Mouse (Mus musculus): Measurements from ENCODE around the gene Lyst. TPM values are rescaled to one million over a fixed set of nuclear protein-coding genes. Genes with fewer than 3 reads are reported as not detected.

Gene Lyst
- polyA plus RNA-seq, 1 experiment from 2014 or later: 1.1 TPM

DNA sequence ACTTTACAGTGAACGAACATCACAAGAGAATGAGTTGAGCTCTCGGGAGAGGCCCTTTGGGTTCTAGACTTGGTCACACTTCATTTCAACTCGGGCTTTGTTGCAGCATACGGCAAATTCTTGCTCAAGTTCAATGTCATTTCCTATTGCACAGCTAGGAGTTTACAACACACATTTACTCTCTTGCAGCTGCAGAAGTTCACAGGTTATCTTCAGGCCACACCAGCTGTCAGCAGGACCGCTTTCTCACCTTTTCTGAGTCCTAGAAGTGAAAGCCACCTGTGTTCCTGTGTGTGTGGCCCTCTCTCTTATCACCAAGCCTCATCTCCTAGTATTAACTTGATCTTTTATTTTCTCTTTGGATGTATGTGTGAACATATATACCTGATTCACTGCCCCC lies 31.3 kb upstream of the Lyst start:
- no peaks in the 10 kb centered on the region for H3K36me3 ChIP-seq (ENCODE audit: control insufficient read depth, insufficient read depth)
- no peak for TF ChIP-seq CTCF (IDR thresholded peaks at IDR 0.05; ENCODE audit: low read depth)
- no peak for ATAC-seq
- WGBS: 73% methylated on average over 5 of the region's 5 CpGs
- no peak overlapping the region for H3K9ac ChIP-seq (ENCODE audit: low read depth, low read length)
- no peak overlapping the region for H3K4me2 ChIP-seq (replicated peaks; ENCODE audit: low read depth)
- no peaks in the 10 kb centered on the region for H3K27me3 ChIP-seq (replicated peaks; ENCODE audit: control insufficient read depth, insufficient read depth, low read length)
- no peak overlapping the region for H3K27ac ChIP-seq (ENCODE audit: low read depth, low read length)
- no peak overlapping the region for H3K4me3 ChIP-seq (ENCODE audit: low read depth, low read length)
- no peaks in the 10 kb centered on the region for H3K9me3 ChIP-seq (ENCODE audit: control insufficient read depth)
- H3K4me1 ChIP-seq (replicated peaks; ENCODE audit: control insufficient read depth, insufficient read depth, low read length): no peaks in the 10 kb centered on the region

DNA sequence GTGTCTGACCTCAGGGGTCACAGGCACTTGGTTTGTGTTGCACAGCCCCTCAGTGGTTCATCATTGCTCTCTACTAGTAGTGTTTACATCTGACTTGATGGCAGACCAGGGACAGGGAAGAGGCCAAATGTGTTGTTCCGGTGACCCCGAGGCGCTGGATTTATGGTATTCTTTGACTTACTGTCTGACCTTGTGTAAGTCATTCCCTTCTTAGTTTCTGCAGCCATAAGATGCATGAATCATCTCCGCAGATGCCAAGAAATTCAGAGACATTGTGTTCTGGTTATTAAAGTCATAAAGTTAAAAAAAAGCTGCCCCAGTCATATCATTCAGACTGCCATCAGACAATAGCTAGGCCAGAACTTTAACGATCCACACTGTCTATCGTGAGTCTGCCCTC lies 27.6 kb upstream of the Lyst start:
- Histone ChIP-seq H3K36me3 (ENCODE audit: control insufficient read depth, insufficient read depth) (no peaks in the 10 kb centered on the region), H3K4me2 (replicated peaks; ENCODE audit: low read depth) (no peak overlapping the region), H3K4me3 (ENCODE audit: low read depth, low read length) (no peak overlapping the region), H3K4me1 (replicated peaks; ENCODE audit: control insufficient read depth, insufficient read depth, low read length) (no peaks in the 10 kb centered on the region), H3K27ac (ENCODE audit: low read depth, low read length) (no peak overlapping the region), H3K9ac (ENCODE audit: low read depth, low read length) (no peak overlapping the region), H3K9me3 (ENCODE audit: control insufficient read depth) (no peaks in the 10 kb centered on the region), H3K27me3 (replicated peaks; ENCODE audit: control insufficient read depth, insufficient read depth, low read length) (no peaks in the 10 kb centered on the region)
- TF ChIP-seq CTCF (IDR thresholded peaks at IDR 0.05; ENCODE audit: low read depth): no peak
- ATAC-seq: no peak
- 84% methylated on average over 6 of the region's 6 CpGs for WGBS

DNA sequence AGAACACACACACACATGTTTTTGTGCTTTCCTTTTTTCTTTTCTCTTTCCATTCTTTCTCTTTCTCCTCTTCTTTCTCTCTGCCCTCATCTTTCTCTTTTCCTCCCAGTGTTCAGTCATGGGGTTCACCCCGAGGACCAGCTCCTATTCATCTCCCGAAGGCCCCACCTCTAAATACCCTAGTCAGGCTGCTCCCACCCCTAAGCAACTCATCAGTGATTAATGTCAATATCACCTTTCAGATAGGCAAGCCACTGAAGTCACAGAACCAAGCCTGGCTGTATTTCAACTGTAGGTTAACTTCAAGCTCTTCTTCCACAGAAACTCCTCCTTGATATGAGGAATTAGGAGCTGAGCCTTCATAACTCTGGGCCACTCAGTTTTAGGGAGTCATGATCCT lies 26.1 kb upstream of the Lyst start:
- H3K4me1 ChIP-seq (replicated peaks; ENCODE audit: control insufficient read depth, insufficient read depth, low read length): no peaks in the 10 kb centered on the region
- H3K27me3 ChIP-seq (replicated peaks; ENCODE audit: control insufficient read depth, insufficient read depth, low read length): no peaks in the 10 kb centered on the region
- no peak overlapping the region for H3K9ac ChIP-seq (ENCODE audit: low read depth, low read length)
- H3K36me3 ChIP-seq (ENCODE audit: control insufficient read depth, insufficient read depth): no peaks in the 10 kb centered on the region
- no peak for TF ChIP-seq CTCF (IDR thresholded peaks at IDR 0.05; ENCODE audit: low read depth)
- H3K4me3 ChIP-seq (ENCODE audit: low read depth, low read length): no peak overlapping the region
- ATAC-seq: no peak
- WGBS: 36% methylated on average over 2 of the region's 2 CpGs
- H3K9me3 ChIP-seq (ENCODE audit: control insufficient read depth): no peaks in the 10 kb centered on the region
- H3K4me2 ChIP-seq (replicated peaks; ENCODE audit: low read depth): no peak overlapping the region
- H3K27ac ChIP-seq (ENCODE audit: low read depth, low read length): no peak overlapping the region

DNA sequence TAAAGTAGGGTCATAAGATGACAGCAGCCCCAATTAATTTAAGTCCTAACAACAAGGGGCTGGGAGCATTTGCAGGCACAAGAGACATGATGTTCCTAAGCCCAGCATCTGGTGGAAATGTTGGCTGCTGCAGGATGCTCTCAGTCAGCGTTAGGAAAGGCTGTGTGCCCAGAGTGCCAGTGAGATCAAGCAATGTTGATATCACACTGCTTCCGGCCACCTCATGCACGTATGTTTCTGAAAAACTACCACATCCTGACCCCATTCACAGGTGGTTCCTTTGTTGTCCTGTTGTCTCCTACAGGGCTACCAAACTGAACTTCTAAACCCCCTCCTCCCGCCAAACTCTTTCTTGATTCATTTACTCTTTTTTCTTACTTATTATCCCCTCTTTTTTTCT lies 25.7 kb upstream of the Lyst start:
- no peak overlapping the region for H3K9ac ChIP-seq (ENCODE audit: low read depth, low read length)
- no peak overlapping the region for H3K4me2 ChIP-seq (replicated peaks; ENCODE audit: low read depth)
- no peak overlapping the region for H3K4me3 ChIP-seq (ENCODE audit: low read depth, low read length)
- no peak for TF ChIP-seq CTCF (IDR thresholded peaks at IDR 0.05; ENCODE audit: low read depth)
- 69% methylated on average over 4 of the region's 4 CpGs for WGBS
- no peaks in the 10 kb centered on the region for H3K27me3 ChIP-seq (replicated peaks; ENCODE audit: control insufficient read depth, insufficient read depth, low read length)
- no peaks in the 10 kb centered on the region for H3K36me3 ChIP-seq (ENCODE audit: control insufficient read depth, insufficient read depth)
- ATAC-seq: no peak
- no peak overlapping the region for H3K27ac ChIP-seq (ENCODE audit: low read depth, low read length)
- H3K4me1 ChIP-seq (replicated peaks; ENCODE audit: control insufficient read depth, insufficient read depth, low read length): no peaks in the 10 kb centered on the region
- no peaks in the 10 kb centered on the region for H3K9me3 ChIP-seq (ENCODE audit: control insufficient read depth)

DNA sequence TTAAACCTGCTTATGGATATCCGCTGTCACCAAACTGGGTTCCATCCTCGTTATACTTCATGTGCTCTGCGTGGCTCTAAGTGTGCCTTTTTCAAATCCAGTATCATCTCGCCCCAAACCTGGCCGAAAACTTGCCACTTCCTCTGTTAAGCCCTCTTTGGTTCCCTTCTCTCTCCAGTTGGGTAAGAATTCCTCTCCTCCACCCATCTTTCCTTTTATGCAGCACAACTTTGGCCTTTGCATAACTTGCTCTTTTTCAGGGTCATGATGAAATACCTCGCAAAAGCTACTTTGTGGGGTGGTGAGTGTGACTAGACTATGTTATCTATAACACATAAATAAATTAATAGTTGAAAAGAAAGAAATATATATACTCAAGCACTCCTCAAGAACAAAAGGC lies 22.6 kb upstream of the Lyst start:
- no peaks in the 10 kb centered on the region for H3K36me3 ChIP-seq (ENCODE audit: control insufficient read depth, insufficient read depth)
- H3K27ac ChIP-seq (ENCODE audit: low read depth, low read length): no peak overlapping the region
- H3K4me2 ChIP-seq (replicated peaks; ENCODE audit: low read depth): no peak overlapping the region
- no peak overlapping the region for H3K9ac ChIP-seq (ENCODE audit: low read depth, low read length)
- no peak overlapping the region for H3K4me3 ChIP-seq (ENCODE audit: low read depth, low read length)
- ATAC-seq: no peak
- no peak for TF ChIP-seq CTCF (IDR thresholded peaks at IDR 0.05; ENCODE audit: low read depth)
- no peaks in the 10 kb centered on the region for H3K27me3 ChIP-seq (replicated peaks; ENCODE audit: control insufficient read depth, insufficient read depth, low read length)
- 95% methylated on average over 6 of the region's 6 CpGs for WGBS
- H3K4me1 ChIP-seq (replicated peaks; ENCODE audit: control insufficient read depth, insufficient read depth, low read length): no peaks in the 10 kb centered on the region
- no peaks in the 10 kb centered on the region for H3K9me3 ChIP-seq (ENCODE audit: control insufficient read depth)

DNA sequence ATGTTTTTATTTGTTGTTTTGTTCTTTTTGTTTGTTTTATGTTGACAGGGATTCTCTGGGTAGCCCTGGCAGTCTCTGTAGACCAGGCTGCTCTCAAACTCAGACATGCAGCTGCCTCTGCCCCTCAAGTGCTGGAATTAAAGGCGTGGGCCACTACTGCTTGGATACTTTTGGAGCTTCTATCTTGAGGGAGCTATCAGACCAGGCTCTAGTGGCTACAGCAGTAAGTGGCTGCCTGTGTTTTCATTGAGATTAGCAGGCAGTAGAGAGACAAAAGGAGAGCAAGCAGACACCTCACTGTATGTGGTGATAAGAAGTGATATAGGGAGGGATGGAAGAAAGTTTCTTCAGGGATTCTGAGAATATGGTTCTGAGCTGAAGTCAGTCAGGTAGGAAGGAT lies 21.4 kb upstream of the Lyst start:
- Histone ChIP-seq H3K9ac (ENCODE audit: low read depth, low read length) (no peak overlapping the region), H3K27ac (ENCODE audit: low read depth, low read length) (no peak overlapping the region), H3K9me3 (ENCODE audit: control insufficient read depth) (no peaks in the 10 kb centered on the region), H3K27me3 (replicated peaks; ENCODE audit: control insufficient read depth, insufficient read depth, low read length) (no peaks in the 10 kb centered on the region), H3K36me3 (ENCODE audit: control insufficient read depth, insufficient read depth) (no peaks in the 10 kb centered on the region), H3K4me3 (ENCODE audit: low read depth, low read length) (no peak overlapping the region), H3K4me1 (replicated peaks; ENCODE audit: control insufficient read depth, insufficient read depth, low read length) (no peaks in the 10 kb centered on the region), H3K4me2 (replicated peaks; ENCODE audit: low read depth) (no peak overlapping the region)
- no peak for TF ChIP-seq CTCF (IDR thresholded peaks at IDR 0.05; ENCODE audit: low read depth)
- no peak for ATAC-seq
- 48% methylated on average over 1 of the region's 1 CpGs for WGBS

DNA sequence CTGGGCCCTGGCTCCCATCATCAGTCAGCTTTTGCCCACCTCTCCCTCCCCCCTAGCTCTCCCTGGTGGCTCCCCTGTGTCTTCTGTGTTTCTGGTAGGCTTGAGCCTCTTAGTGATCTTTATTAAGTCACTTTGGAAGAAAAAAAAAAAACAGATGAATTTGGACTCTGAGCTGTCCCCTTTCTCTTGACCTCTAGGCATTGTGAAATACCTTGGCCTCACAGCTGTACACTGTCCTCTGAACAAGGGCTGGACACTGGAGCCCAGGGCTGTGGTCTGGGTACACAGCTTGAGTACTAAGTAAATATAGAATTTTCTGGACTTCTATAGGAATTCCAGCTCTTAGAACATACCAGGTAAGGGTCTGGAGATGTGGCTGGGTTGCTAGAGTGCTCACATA lies 20.6 kb upstream of the Lyst start:
- ATAC-seq: no peak
- no peak overlapping the region for H3K9ac ChIP-seq (ENCODE audit: low read depth, low read length)
- H3K36me3 ChIP-seq (ENCODE audit: control insufficient read depth, insufficient read depth): no peaks in the 10 kb centered on the region
- H3K27ac ChIP-seq (ENCODE audit: low read depth, low read length): no peak overlapping the region
- no peaks in the 10 kb centered on the region for H3K4me1 ChIP-seq (replicated peaks; ENCODE audit: control insufficient read depth, insufficient read depth, low read length)
- no peak overlapping the region for H3K4me2 ChIP-seq (replicated peaks; ENCODE audit: low read depth)
- H3K4me3 ChIP-seq (ENCODE audit: low read depth, low read length): no peak overlapping the region
- no peaks in the 10 kb centered on the region for H3K9me3 ChIP-seq (ENCODE audit: control insufficient read depth)
- no peak for TF ChIP-seq CTCF (IDR thresholded peaks at IDR 0.05; ENCODE audit: low read depth)
- H3K27me3 ChIP-seq (replicated peaks; ENCODE audit: control insufficient read depth, insufficient read depth, low read length): no peaks in the 10 kb centered on the region
